Mouse (Mus musculus): ENCODE measurements around the gene S100a11. TPM values are rescaled to one million over a fixed set of nuclear protein-coding genes. Genes with fewer than 3 reads are reported as not detected.

S100a11 gene
- polyA plus RNA-seq, 1 experiment from 2014 or later = 157 TPM

DNA sequence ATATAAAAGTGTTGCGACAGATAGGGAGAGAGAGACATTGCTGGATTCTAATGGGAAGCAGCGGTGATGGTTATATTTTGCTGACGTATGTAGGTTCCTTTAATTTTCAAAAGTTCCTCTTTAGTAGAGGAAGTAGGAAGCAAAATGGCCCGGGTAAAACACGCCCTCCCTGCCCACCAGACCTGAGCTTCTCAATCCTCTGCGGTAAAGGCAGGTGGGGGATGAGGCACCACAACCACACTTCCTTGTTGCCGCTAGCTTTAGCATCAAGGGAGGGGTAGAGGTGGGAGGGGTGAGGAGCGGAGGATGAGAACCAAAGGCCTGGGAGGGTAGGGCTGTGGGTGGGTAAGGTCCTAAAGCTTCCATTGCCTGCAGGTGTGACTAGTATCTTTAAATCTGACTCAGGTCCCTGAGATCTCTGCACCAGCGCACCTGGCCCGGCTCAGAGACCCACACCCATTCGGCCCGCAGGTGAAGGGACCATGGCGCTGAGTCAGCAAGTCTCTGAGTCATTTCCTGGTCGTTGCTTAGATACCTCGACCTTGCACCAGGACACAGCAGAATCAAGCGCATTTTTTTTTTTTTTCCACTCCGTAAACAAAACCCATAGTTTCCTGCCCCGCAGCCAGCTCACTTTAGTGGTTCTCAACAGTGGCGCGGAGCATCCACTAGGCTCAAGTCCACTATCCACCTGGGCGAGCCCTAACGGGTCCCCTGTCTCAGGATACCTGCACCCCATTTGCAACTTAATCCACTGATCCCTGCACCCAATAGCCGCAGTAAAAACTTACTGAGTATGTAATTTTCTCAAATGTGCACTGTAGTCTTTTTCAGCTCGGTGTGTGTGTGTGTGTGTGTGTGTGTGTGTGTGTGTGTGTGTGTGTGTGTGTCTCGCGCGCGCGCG is 14.1 kb upstream of the S100a11 start:
- no peak overlapping the region for H3K4me2 ChIP-seq (replicated peaks)
- no peak for ATAC-seq

DNA sequence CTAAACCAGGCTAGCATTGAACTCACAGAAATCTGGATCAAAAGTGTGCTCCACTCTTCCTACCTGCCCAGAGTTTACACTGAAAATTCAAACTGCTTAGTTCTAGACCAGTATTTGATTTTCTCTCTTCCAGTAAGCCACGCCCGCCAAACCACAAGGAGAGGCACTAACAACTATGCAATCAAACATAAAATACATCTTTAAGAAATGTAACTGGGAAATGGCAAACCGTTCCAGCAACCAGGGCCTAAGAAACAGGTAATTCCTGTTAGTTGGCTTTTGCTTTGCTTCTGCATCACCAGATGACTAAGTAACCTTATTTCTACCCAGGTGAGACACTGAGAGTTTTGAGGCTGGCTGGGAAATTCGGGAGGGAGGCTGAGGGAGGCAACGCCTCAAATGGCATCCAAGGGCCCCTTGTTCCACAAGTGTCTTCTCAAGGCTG is 13.4 kb upstream of the S100a11 start:
- no peak for ATAC-seq

More for the DNA sequence above, 14.1 kb upstream of the S100a11 start:
- Histone ChIP-seq H3K36me3 (no peaks in the 10 kb centered on the region), H3K9ac (replicated peaks) (no peak overlapping the region), H3K27me3 (no peaks in the 10 kb centered on the region), H3K4me1 (replicated peaks) (no peaks in the 10 kb centered on the region), H3K4me3 (replicated peaks) (no peak overlapping the region), H3K9me3 (no peaks in the 10 kb centered on the region), H3K27ac (no peak overlapping the region)
- 43% methylated on average over 30 of the region's 30 CpGs for WGBS

DNA sequence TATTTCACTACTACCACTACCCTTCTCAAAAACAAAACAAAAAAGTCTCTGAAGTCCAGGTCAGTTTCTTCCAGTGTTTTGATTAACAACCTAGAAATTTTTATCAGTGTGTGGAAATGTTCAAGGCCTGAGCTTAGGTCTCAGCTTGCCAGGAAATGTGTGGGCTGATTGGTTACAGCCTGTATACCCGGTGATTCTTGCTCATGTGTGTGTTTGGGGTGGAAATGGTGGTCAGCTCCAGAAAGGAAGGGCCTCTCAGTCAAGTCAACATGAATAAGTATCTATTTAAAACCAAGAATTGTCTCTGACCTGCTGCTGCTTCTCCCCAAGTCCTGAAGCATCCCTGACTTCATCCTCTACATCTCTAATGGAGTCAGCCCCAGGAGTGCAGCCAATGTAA is 11.0 kb upstream of the S100a11 start:
- ATAC-seq = no peak
- no peak overlapping the region for H3K4me3 ChIP-seq (replicated peaks)
- H3K36me3 ChIP-seq = no peaks in the 10 kb centered on the region
- H3K27ac ChIP-seq = no peak overlapping the region
- no peak overlapping the region for H3K4me2 ChIP-seq (replicated peaks)
- no peaks in the 10 kb centered on the region for H3K27me3 ChIP-seq
- H3K9ac ChIP-seq (replicated peaks) = no peak overlapping the region
- H3K9me3 ChIP-seq = no peaks in the 10 kb centered on the region
- H3K4me1 ChIP-seq (replicated peaks) = no peaks in the 10 kb centered on the region
- 78% methylated on average over 1 of the region's 1 CpGs for WGBS

More for the DNA sequence above, 13.4 kb upstream of the S100a11 start:
- Histone ChIP-seq H3K4me3 (replicated peaks) (no peak overlapping the region), H3K27ac (no peak overlapping the region), H3K4me2 (replicated peaks) (no peak overlapping the region), H3K27me3 (no peaks in the 10 kb centered on the region), H3K36me3 (no peaks in the 10 kb centered on the region), H3K9ac (replicated peaks) (no peak overlapping the region), H3K4me1 (replicated peaks) (no peaks in the 10 kb centered on the region), H3K9me3 (no peaks in the 10 kb centered on the region)
- WGBS = 74% methylated on average over 5 of the region's 5 CpGs

DNA sequence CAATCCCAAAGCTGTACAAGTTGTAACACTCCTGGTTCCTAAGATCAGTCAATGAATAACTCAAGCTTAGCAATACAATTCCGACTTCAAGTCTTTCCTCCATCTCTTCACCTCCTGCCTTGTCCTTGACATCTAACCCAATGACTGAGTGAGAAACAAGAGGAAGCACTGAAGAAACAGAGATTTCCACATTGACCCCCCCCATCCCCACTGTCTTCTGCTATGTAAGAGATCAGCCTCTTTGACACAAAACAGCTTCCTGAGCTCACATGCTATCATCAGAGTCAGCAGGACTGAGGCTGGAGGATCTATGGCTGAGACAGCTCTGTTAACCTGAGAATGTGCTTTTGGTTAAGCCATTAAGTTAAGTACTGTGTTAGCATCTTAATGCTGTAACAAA is 9.3 kb upstream of the S100a11 start:
- no peak for ATAC-seq
- H3K4me1 ChIP-seq (replicated peaks) = no peaks in the 10 kb centered on the region
- WGBS = 90% methylated on average over 1 of the region's 1 CpGs

DNA sequence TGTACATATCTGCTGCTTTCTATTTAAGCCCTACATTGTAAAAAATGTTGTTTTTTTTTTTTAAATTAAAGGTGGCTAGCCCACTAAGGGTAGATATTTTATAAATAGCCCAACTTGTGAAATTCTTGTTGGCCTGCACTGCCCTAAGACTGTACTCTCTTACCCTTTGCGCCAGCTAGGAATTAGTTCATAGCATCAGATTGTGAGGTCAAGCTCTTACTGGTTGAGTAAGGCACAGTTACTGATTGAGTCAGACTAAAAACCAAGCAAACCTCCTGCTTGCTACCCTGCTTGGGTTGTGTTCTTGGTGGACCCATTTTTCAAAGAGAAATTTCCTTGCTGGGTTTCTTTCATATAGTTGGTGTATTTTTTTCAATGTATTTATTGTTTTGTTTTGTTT is 8.5 kb upstream of the S100a11 start:
- ATAC-seq = no peak
- Histone ChIP-seq H3K27me3 (no peaks in the 10 kb centered on the region), H3K36me3 (no peaks in the 10 kb centered on the region), H3K4me3 (replicated peaks) (no peak overlapping the region), H3K9me3 (no peaks in the 10 kb centered on the region), H3K27ac (no peak overlapping the region), H3K9ac (replicated peaks) (no peak overlapping the region), H3K4me1 (replicated peaks) (no peaks in the 10 kb centered on the region), H3K4me2 (replicated peaks) (no peak overlapping the region)
- WGBS = 100% methylated on average over 1 of the region's 1 CpGs

More for the DNA sequence above, 9.3 kb upstream of the S100a11 start:
- Histone ChIP-seq H3K27ac (no peak overlapping the region), H3K27me3 (no peaks in the 10 kb centered on the region), H3K9ac (replicated peaks) (no peak overlapping the region), H3K4me3 (replicated peaks) (no peak overlapping the region), H3K36me3 (no peaks in the 10 kb centered on the region), H3K4me2 (replicated peaks) (no peak overlapping the region), H3K9me3 (no peaks in the 10 kb centered on the region)

DNA sequence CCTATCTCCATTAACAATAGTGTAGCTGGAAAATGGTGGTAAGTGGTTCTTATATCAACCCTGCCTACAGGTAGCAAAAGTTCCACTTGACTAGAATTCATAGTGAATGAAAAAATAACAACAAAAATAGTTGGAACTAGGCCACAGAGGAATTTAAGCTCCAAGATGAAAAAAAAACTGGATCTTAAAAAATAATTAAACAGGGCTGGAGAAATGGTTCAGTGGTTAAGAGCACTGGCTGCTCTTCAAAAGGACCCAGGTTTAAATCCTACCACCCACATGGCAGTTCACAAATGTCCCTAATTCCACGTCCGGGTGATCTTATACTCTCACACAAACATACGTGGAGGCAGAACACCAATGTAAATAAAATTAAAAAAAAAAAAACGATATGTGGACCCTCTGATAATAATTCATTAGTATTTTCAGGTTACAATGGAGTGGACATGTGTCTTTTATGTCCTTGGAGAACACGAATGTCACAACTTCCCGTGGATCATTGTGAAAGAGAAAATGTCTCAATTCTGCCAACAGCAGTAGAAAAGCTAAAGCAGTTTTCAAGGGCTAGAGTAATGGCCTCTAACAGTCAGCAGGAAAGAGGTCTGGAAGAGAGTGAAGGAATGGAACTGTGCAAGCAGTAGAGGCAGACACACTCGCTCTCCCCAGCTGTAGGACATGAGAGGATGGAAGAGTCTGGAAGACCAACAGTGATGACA is 7.7 kb upstream of the S100a11 start:
- Histone ChIP-seq H3K9ac (replicated peaks) (no peak overlapping the region), H3K9me3 (no peaks in the 10 kb centered on the region), H3K4me2 (replicated peaks) (no peak overlapping the region), H3K4me3 (replicated peaks) (no peak overlapping the region), H3K36me3 (no peaks in the 10 kb centered on the region), H3K4me1 (replicated peaks) (no peaks in the 10 kb centered on the region), H3K27me3 (no peaks in the 10 kb centered on the region), H3K27ac (no peak overlapping the region)
- no peak for ATAC-seq
- 74% methylated on average over 7 of the region's 7 CpGs for WGBS

DNA sequence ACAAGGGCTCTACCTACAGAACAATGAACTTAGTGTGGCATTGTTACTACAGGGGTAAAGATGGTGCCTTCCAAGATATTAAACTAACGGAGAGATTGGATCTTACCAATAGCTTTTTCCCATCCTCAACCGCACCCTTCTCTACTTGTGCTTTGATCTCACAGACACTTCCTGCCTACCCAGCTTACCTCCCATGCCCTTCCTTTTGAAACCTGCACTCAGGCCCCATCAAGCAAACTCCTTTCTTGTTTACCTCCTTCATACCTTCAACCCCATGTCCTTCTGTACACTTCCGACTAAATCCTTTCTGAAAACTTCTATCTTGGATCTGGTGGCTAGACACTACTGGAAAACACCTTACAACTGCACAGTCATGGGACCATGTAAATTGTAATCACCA is 5.7 kb upstream of the S100a11 start:
- no peaks in the 10 kb centered on the region for H3K36me3 ChIP-seq
- H3K27me3 ChIP-seq = no peaks in the 10 kb centered on the region
- no peaks in the 10 kb centered on the region for H3K9me3 ChIP-seq
- no peak overlapping the region for H3K4me2 ChIP-seq (replicated peaks)
- no peak overlapping the region for H3K4me3 ChIP-seq (replicated peaks)
- WGBS = 90% methylated on average over 3 of the region's 3 CpGs
- H3K9ac ChIP-seq (replicated peaks) = no peak overlapping the region
- no peak overlapping the region for H3K27ac ChIP-seq
- ATAC-seq = no peak
- no peaks in the 10 kb centered on the region for H3K4me1 ChIP-seq (replicated peaks)

DNA sequence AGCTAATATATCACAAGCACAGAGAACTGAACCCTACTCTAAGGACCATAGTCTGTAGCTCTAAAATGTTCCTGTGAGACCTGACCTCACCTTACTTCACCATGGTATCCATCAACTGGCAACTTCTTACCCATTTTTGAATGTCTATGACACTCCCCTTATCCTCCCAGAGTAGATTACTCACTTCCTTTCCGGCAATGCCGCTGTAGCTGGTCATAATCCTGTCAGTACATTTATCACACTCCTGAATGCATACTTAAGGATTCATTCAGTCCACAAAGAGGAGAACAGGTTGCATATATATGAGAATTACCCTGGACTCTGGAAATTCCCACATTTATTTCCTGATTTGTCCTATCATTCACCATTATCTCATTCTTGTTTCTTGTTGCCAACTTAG is 2.9 kb upstream of the S100a11 start:
- no peak for ATAC-seq
- H3K9ac ChIP-seq (replicated peaks) = no peak overlapping the region
- WGBS = 90% methylated on average over 2 of the region's 2 CpGs
- H3K36me3 ChIP-seq = no peaks in the 10 kb centered on the region
- no peak overlapping the region for H3K27ac ChIP-seq
- no peaks in the 10 kb centered on the region for H3K9me3 ChIP-seq
- no peak overlapping the region for H3K4me2 ChIP-seq (replicated peaks)
- H3K27me3 ChIP-seq = peaks cover 6% of the 10 kb centered on the region; the same call in 1 of the 2 replicates
- peaks cover 10% of the 10 kb centered on the region for H3K4me1 ChIP-seq (replicated peaks)
- no peak overlapping the region for H3K4me3 ChIP-seq (replicated peaks)

DNA sequence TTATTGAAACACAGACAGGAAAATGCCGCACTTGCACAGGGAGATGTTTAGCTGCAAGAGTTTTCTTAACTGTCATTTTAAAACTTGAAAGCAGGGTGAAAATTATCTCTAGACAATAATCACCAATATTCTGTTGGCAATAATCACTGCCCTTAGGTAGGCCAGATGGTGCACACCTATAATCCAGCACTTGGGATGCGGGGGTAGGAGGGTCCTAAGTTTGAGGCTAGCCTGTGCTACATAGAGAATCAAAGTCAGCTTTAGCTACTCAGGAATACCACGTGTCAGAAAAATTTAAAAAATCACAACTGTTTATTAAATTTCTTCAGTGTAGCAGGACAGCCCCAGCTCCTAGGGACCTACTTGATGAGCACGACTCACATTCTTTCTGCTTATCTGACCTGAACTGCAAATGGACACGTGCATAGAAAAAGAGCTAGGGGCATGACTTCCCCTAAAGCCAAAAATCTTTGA is 395 bp upstream of the S100a11 start:
- H3K36me3 ChIP-seq = no peaks in the 10 kb centered on the region
- no peaks in the 10 kb centered on the region for H3K9me3 ChIP-seq
- H3K4me3 ChIP-seq (replicated peaks) = peak overlapping the region; percentile 46; the same call in 1 of the 2 replicates
- peak; percentile 6; the same call in 1 of the 2 replicates for ATAC-seq
- peaks cover 6% of the 10 kb centered on the region; the same call in 1 of the 2 replicates for H3K27me3 ChIP-seq
- H3K4me1 ChIP-seq (replicated peaks) = peaks cover 10% of the 10 kb centered on the region
- WGBS = 63% methylated on average over 5 of the region's 5 CpGs
- H3K27ac ChIP-seq = no peak overlapping the region
- H3K4me2 ChIP-seq (replicated peaks) = peak overlapping the region; percentile 78
- 0 out of 2 replicates have a peak overlapping the region, but pooled peaks have one; percentile 69 for H3K9ac ChIP-seq (replicated peaks)

DNA sequence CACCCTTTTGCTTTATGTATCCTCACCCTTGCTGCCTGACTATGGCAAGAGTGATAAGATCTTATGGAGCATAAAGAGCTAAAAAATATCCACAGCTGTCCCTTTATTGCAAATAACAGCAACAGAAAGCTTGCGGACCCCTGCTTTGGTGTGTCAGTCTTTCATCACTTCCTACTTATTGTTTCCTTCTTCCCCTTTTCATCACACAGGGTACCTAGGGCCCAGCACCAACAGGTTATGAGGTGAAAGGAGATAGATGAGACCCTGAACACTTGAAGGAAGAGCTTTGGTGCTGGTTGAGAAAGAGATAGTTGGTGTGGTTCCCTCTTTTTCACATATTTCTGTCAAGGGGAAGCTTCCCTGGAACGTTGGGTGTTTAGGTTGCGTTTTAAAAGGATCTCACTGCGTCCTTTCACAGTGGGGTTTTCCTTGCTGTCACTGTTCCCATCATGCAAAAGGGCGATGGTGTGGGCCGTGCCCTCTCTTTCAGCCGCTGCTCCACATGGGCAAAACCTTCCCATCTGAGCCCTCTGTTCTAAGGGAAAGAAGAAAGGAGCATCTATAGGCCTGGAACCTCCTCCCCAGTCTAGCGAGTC is 1.3 kb downstream of the S100a11 start:
- Histone ChIP-seq H3K27me3 (peaks cover 6% of the 10 kb centered on the region; the same call in 1 of the 2 replicates), H3K27ac (no peak overlapping the region), H3K4me1 (replicated peaks) (peaks cover 10% of the 10 kb centered on the region), H3K4me3 (replicated peaks) (no peak overlapping the region), H3K9ac (replicated peaks) (no peak overlapping the region), H3K9me3 (no peaks in the 10 kb centered on the region), H3K36me3 (no peaks in the 10 kb centered on the region), H3K4me2 (replicated peaks) (peak overlapping the region; percentile 78; the same call in 1 of the 2 replicates)
- WGBS = 90% methylated on average over 8 of the region's 8 CpGs
- ATAC-seq = no peak

DNA sequence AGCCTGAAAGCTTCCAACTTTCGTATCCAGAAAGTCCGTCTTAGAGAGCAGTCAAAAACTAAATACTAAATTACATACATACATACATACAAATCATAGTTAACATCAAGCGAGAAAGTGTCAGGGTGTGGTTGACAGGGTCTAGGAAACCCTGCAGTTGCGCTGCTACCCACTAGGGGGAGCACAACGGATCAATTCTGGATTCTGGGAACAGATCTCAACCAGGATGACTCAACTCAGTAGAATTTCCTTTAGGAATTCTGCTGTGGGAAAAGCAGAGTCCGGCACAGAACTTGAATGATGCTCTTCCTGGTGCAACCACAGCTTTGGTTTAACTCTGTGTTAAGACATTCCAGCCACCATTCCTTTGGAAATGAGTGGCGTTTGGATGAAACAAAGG is 2.3 kb downstream of the S100a11 start:
- 41% methylated on average over 7 of the region's 7 CpGs for WGBS
- no peak overlapping the region for H3K27ac ChIP-seq
- no peak overlapping the region for H3K9ac ChIP-seq (replicated peaks)
- H3K9me3 ChIP-seq = no peaks in the 10 kb centered on the region
- peaks cover 10% of the 10 kb centered on the region for H3K4me1 ChIP-seq (replicated peaks)
- ATAC-seq = no peak
- no peak overlapping the region for H3K4me2 ChIP-seq (replicated peaks)
- H3K27me3 ChIP-seq = peaks cover 6% of the 10 kb centered on the region; the same call in 1 of the 2 replicates
- no peaks in the 10 kb centered on the region for H3K36me3 ChIP-seq
- H3K4me3 ChIP-seq (replicated peaks) = no peak overlapping the region

DNA sequence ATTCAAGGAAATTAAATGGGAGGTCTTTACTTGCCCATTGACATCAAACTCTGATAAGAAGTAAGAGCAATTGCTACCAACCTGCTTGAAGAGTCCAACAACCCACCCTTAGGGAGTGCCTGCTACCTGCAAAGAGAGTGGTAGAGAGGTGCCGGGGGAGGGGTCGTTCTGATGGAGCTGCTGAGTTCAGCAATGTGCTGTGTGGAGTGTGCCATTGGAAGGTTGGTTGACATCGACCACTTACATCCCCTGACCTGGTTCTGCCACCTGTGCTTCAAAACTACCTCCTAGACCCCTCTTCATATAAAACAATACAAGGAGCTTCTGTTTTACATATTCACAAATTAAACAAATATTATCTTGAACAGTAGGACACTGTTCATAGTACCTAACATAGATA is 7.0 kb downstream of the S100a11 start:
- WGBS = 91% methylated on average over 3 of the region's 3 CpGs
- Histone ChIP-seq H3K9ac (replicated peaks) (no peak overlapping the region), H3K36me3 (no peaks in the 10 kb centered on the region), H3K9me3 (no peaks in the 10 kb centered on the region), H3K4me2 (replicated peaks) (no peak overlapping the region), H3K27me3 (no peaks in the 10 kb centered on the region), H3K4me1 (replicated peaks) (no peaks in the 10 kb centered on the region), H3K4me3 (replicated peaks) (no peak overlapping the region), H3K27ac (no peak overlapping the region)
- ATAC-seq = no peak
